Mouse (Mus musculus): ENCODE measurements at regions not wholly inside any gene's neighbourhood (a gene's known extent, or its start where the extent isn't known, plus 50 kb on each side); places are given as distances from the start of the nearest gene placed in this dataset.

DNA sequence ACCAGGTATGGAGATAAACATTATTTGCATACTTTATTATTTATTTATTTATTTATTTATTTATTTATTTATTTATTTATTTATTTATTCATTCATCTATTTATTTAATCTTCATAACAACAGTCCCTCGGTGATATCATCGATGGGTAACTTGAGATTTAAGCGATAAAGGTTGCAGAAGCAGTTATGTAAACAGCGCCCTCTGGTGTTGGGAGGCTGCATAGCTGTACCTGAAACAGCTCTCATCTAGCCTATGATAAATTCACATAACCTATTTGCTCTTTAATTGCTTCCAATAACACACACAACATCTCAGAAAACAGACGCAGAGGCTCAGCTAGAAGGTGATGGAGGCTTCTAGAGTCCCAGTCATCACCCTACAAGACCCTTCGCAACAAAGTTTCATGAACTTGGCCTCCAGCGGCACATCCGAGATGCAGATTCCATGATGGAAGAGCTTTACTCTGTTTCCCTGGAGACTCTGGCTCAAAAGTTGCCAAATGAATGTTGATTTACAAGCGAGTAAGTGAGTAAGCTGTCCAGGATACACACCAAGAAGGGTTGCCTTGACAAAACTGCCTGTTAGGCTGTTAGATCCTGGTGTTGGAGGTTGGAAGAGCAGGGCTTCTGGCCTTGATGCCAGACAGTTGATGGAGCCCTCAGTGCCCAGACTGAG is 85.8 kb upstream of the Habp2 start:
- no peak for ATAC-seq (ENCODE audit: insufficient read depth, low read depth)
- Histone ChIP-seq H3K9me3 (replicated peaks; ENCODE audit: control insufficient read depth, low read length) (no peaks in the 10 kb centered on the region), H3K9ac (replicated peaks; ENCODE audit: low read depth, low read length) (no peak overlapping the region), H3K4me3 (ENCODE audit: low read depth, low read length) (no peak overlapping the region), H3K36me3 (replicated peaks; ENCODE audit: control insufficient read depth, insufficient read depth, low read length) (no peaks in the 10 kb centered on the region), H3K27me3 (ENCODE audit: control insufficient read depth, insufficient read depth, low read length) (no peaks in the 10 kb centered on the region), H3K4me2 (ENCODE audit: low read depth, low read length) (no peak overlapping the region), H3K4me1 (ENCODE audit: control insufficient read depth, insufficient read depth) (no peaks in the 10 kb centered on the region), H3K27ac (ENCODE audit: low read depth) (no peak overlapping the region)
- no peak for TF ChIP-seq EP300 (IDR thresholded peaks at IDR 0.05; ENCODE audit: low read depth)
- TF ChIP-seq CTCF (IDR thresholded peaks at IDR 0.05; ENCODE audit: low read depth), result peak; percentile 47
- 74% methylated on average over 9 of the region's 9 CpGs for WGBS
- no peak for DNase-seq (ENCODE audit: low spot score)

- DNase-seq (ENCODE audit: low spot score) (no peak), ATAC-seq (ENCODE audit: insufficient read depth, low read depth) (0 out of 2 replicates have a peak, but pooled peaks have one; percentile 39)
- no peaks in the 10 kb centered on the region for H3K9me3 ChIP-seq (replicated peaks; ENCODE audit: control insufficient read depth, low read length)
- H3K27me3 ChIP-seq (ENCODE audit: control insufficient read depth, insufficient read depth, low read length), result no peaks in the 10 kb centered on the region
- TF ChIP-seq CTCF (IDR thresholded peaks at IDR 0.05; ENCODE audit: low read depth) (peak; percentile 61), EP300 (IDR thresholded peaks at IDR 0.05; ENCODE audit: low read depth) (no peak)
- no peak overlapping the region for H3K4me2 ChIP-seq (ENCODE audit: low read depth, low read length)
- H3K9ac ChIP-seq (replicated peaks; ENCODE audit: low read depth, low read length), result no peak overlapping the region
- no peak overlapping the region for H3K27ac ChIP-seq (ENCODE audit: low read depth)
- H3K4me3 ChIP-seq (ENCODE audit: low read depth, low read length), result no peak overlapping the region
- H3K4me1 ChIP-seq (ENCODE audit: control insufficient read depth, insufficient read depth), result no peaks in the 10 kb centered on the region
- no peaks in the 10 kb centered on the region for H3K36me3 ChIP-seq (replicated peaks; ENCODE audit: control insufficient read depth, insufficient read depth, low read length)
These were observed 85.0 kb upstream of the Habp2 start for GRCm38 (mm10) chr19:56201738-56202480.

- WGBS, result 68% methylated on average over 9 of the region's 9 CpGs
- H3K36me3 ChIP-seq (replicated peaks; ENCODE audit: control insufficient read depth, insufficient read depth, low read length), result no peaks in the 10 kb centered on the region
- H3K9ac ChIP-seq (replicated peaks; ENCODE audit: low read depth, low read length), result no peak overlapping the region
- H3K4me3 ChIP-seq (ENCODE audit: low read depth, low read length), result no peak overlapping the region
- H3K9me3 ChIP-seq (replicated peaks; ENCODE audit: control insufficient read depth, low read length), result no peaks in the 10 kb centered on the region
- no peaks in the 10 kb centered on the region for H3K4me1 ChIP-seq (ENCODE audit: control insufficient read depth, insufficient read depth)
- no peak overlapping the region for H3K27ac ChIP-seq (ENCODE audit: low read depth)
- no peak for TF ChIP-seq EP300 (IDR thresholded peaks at IDR 0.05; ENCODE audit: low read depth)
- H3K27me3 ChIP-seq (ENCODE audit: control insufficient read depth, insufficient read depth, low read length), result no peaks in the 10 kb centered on the region
- H3K4me2 ChIP-seq (ENCODE audit: low read depth, low read length), result no peak overlapping the region
- ATAC-seq (ENCODE audit: insufficient read depth, low read depth) (no peak), DNase-seq (ENCODE audit: low spot score) (no peak)
These were observed 84.3 kb upstream of the Habp2 start for GRCm38 (mm10) chr19:56202481-56203130.

GRCm38 (mm10) chr19:56218536-56218935 is 68.4 kb upstream of the Habp2 start:
- H3K9me3 ChIP-seq (replicated peaks; ENCODE audit: control insufficient read depth, low read length), result no peaks in the 10 kb centered on the region
- 74% methylated on average over 6 of the region's 6 CpGs for WGBS
- H3K27ac ChIP-seq (ENCODE audit: low read depth), result no peak overlapping the region
- ATAC-seq (ENCODE audit: insufficient read depth, low read depth) (no peak), DNase-seq (ENCODE audit: low spot score) (no peak)
- no peaks in the 10 kb centered on the region for H3K27me3 ChIP-seq (ENCODE audit: control insufficient read depth, insufficient read depth, low read length)
- no peak for TF ChIP-seq EP300 (IDR thresholded peaks at IDR 0.05; ENCODE audit: low read depth)
- TF ChIP-seq CTCF (IDR thresholded peaks at IDR 0.05; ENCODE audit: low read depth), result no peak
- H3K36me3 ChIP-seq (replicated peaks; ENCODE audit: control insufficient read depth, insufficient read depth, low read length), result no peaks in the 10 kb centered on the region
- H3K9ac ChIP-seq (replicated peaks; ENCODE audit: low read depth, low read length), result no peak overlapping the region
- H3K4me3 ChIP-seq (ENCODE audit: low read depth, low read length), result no peak overlapping the region
- H3K4me1 ChIP-seq (ENCODE audit: control insufficient read depth, insufficient read depth), result no peaks in the 10 kb centered on the region
- H3K4me2 ChIP-seq (ENCODE audit: low read depth, low read length), result no peak overlapping the region

DNA sequence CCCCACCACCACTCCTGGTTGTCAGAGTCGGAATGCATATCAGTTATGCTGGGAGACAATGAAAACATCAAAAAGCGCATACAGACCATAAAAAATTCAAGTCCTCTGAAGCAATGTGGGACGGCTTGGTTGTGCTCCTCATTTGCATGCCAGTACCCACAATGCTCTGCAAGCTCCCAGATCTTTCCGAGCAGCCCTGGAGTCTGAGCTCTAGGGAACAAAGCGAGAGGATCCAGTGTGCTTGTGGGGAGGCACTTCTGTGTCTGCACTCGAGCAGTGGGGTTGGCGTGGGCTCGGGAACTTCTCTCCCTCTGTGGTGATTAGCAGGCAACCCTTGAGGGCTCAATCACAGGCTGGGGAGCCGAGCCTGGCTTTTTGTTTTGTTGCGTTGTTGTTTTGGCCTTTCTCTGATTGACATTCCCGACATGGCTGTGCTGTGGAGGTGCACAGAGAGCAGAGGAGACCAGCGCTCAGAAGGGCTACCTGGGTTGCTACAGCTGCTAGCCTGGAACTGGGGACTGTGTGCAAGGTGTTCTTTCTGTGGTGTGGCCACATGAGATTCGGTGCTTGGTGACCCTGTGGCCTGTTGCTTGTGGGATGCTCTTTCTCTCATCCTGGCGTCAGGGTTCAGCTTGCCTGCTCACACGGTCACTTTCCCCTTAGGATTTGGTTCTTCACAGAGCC is 66.1 kb upstream of the Habp2 start:
- no peaks in the 10 kb centered on the region for H3K27me3 ChIP-seq (ENCODE audit: control insufficient read depth, insufficient read depth, low read length)
- H3K4me1 ChIP-seq (ENCODE audit: control insufficient read depth, insufficient read depth), result no peaks in the 10 kb centered on the region
- no peak overlapping the region for H3K4me2 ChIP-seq (ENCODE audit: low read depth, low read length)
- no peaks in the 10 kb centered on the region for H3K36me3 ChIP-seq (replicated peaks; ENCODE audit: control insufficient read depth, insufficient read depth, low read length)
- ATAC-seq (ENCODE audit: insufficient read depth, low read depth), result no peak
- no peak overlapping the region for H3K9ac ChIP-seq (replicated peaks; ENCODE audit: low read depth, low read length)
- TF ChIP-seq CTCF (IDR thresholded peaks at IDR 0.05; ENCODE audit: low read depth) (no peak), EP300 (IDR thresholded peaks at IDR 0.05; ENCODE audit: low read depth) (no peak)
- DNase-seq (ENCODE audit: low spot score), result no peak
- 68% methylated on average over 15 of the region's 15 CpGs for WGBS
- H3K9me3 ChIP-seq (replicated peaks; ENCODE audit: control insufficient read depth, low read length), result no peaks in the 10 kb centered on the region
- H3K4me3 ChIP-seq (ENCODE audit: low read depth, low read length), result no peak overlapping the region
- no peak overlapping the region for H3K27ac ChIP-seq (ENCODE audit: low read depth)

Measured in heart, postnatal 0 days (tissue).